Mouse (Mus musculus): ENCODE data around the gene Nr5a2.

Nr5a2 gene

GRCm38 (mm10) chr1:136960428-136961012 lies at the start of gene Nr5a2:
TSS of gene Nr5a2 (minus strand) at chr1:136960448.
- DNase-seq (ENCODE audit: low spot score in 2 of 2): no peak

DNA sequence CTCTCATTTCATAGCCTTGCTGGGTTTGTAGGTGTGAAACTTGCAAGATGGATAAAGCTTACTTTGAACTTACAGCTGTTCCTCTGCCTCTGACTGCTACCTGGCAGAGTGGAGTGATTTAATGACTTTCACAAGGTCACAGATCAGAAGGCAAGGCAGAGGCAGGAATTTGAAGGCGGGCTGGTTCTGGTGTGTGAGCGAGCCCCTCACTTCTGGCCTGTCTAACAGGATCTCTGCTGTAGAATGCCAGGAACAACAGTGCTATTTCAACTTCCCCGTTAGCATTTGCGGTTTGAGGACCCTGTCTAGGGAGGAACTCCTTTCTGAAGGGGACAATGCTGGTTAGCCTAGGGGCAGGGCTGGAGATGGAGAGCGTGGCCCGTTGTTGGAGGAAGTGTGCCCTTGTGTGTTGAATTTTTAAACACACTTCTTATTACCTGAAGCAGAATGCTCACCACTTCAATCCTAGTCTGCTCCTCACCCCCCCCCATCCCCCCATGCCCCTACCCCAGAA lies 48.5 kb upstream of the Nr5a2 start:
- no peak for DNase-seq (ENCODE audit: low spot score in 2 of 2)

GRCm38 (mm10) chr1:137003816-137004215 lies 43.6 kb upstream of the Nr5a2 start:
- DNase-seq (ENCODE audit: low spot score in 2 of 2): no peak

GRCm38 (mm10) chr1:137003144-137003543 lies 42.9 kb upstream of the Nr5a2 start:
- no peak for DNase-seq (ENCODE audit: low spot score in 2 of 2)

- no peak for DNase-seq (ENCODE audit: low spot score in 2 of 2)
Observed at GRCm38 (mm10) chr1:136991762-136992352, 31.6 kb upstream of the Nr5a2 start.

GRCm38 (mm10) chr1:136980253-136980893 lies 20.1 kb upstream of the Nr5a2 start:
- DNase-seq (ENCODE audit: low spot score in 2 of 2): no peak

GRCm38 (mm10) chr1:136977867-136978266 lies 17.6 kb upstream of the Nr5a2 start:
- DNase-seq (ENCODE audit: low spot score in 2 of 2): no peak

DNA sequence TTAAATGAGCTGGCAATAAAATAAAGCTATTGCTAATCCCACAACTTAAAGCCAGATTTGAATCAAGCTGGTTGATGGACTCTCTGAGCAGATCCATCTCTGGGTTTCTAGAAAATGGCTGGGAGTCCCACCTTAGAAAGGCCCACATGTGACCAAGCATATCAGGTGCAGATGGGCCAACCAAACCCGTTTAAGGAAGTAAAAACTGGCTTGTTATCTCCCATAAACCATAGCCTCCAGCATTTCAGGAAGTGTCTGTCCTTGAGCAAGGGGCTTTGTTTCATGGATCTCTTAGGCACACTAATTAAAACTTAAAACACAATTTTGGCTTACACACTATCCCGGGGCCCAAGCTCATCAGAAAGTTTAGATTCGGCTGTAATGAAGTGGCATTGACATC lies 13.8 kb upstream of the Nr5a2 start:
- no peak for DNase-seq (ENCODE audit: low spot score in 2 of 2)

DNA sequence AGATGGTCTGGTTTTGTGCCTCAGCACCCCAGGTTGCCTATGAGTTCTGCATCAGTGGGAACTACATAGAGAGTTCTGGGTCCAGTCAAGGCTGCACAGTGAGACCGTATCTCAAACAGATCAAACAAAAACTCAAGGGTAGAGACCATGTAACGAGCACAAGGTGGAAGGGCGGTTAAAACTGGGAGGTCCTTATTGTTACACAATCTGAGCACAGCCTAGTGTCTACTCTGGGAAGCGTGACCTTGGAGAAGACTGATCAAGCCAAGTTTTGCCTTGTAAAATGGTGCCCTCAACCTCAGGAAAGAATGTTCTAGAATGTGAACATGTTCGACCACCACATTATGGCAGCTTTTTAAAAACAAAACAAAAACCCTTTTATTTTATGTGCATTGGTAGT lies 12.8 kb upstream of the Nr5a2 start:
- no peak for DNase-seq (ENCODE audit: low spot score in 2 of 2)

DNA sequence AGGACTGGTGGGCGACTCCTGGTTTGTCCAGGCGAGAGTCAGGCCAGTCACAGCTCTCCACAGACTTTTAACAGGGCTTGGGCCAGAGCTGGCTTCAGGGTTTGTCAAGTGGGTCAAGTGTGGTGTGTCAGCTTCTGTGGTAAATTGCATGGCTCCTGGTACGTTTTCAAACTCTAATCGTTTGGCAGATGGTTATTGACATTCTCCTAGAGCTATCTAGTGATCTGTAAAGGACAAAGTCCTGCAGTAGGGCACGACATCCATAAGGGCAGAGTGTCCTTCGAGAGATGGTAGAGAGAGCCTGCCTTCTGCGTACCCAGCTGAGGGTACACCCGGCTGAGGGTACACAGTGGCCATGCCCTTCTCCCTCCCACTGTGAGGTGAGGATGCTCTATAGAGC lies 10.7 kb upstream of the Nr5a2 start:
- DNase-seq (ENCODE audit: low spot score in 2 of 2): no peak

DNA sequence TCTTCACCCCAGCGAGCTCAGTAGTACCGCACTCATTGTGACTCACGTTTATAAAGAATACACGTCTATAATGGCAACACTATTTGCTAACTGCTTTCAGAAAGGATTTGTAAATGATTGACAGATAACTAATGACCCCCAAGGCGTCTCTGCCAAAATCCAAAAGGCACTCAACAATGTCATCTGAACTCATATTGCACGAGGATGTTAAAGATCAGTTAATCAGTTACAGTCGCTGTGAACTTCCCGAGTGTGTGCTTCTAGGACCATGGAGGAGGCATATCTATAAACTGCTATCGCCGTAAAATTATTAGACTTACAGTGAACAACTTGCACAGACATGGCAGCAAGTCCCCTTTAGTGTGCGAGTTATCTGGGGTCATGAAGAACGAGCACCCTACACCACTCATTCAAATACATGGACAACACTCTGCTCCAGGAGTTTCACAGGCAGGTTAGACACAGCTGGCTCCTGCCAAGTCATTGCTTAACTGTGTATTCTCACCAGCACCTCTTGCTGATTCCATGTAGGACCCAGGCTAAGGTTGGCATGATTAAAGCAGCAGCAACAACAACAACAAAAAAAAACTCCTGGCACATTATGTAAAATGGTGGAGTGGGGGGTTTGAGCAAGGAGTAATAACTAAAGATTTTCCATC lies 6.6 kb upstream of the Nr5a2 start:
- DNase-seq (ENCODE audit: low spot score in 2 of 2): no peak

DNA sequence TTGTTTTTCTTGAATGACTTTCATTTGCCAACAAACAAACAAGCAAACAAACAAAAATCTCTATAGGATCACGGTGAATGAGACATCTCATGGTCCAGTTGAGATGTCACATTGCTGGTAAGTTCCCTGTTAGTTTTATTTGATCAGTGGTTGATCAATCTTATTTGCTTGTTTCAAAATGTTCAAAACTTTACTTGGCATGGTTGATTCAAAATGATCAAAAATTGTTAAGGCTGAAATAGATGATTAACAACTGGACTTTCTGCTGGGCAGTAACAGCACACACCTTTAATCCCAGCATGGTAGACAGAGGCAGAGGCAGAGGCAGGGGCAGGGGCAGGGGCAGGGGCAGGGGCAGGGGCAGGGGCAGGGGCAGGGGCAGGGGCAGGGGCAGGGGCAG lies 757 bp downstream of the Nr5a2 start:
- no peak for DNase-seq (ENCODE audit: low spot score in 2 of 2)

GRCm38 (mm10) chr1:136958666-136959065 lies 1.6 kb downstream of the Nr5a2 start:
- DNase-seq (ENCODE audit: low spot score in 2 of 2): no peak

DNA sequence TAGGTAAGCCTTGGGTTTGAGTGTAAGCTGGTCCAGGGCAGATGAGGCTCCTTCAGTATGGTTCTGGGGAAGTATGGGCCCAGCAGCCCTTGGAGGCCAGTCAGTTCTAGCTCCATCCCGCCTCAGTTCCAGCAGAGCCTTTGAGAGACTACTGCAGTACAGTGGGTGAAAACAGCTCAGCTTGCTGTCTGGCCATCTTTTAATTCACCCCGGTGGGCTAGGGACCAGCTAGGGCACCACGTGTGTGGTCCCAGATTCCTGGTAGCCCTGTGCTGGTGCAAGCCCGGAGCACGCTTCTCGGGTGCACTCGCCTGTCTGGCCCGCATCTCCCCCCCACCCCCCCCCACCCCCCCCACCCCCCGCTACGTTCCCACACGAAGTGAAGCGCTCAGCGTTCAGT lies 2.1 kb downstream of the Nr5a2 start:
- no peak for DNase-seq (ENCODE audit: low spot score in 2 of 2)

- DNase-seq (ENCODE audit: low spot score in 2 of 2): no peak
Observed at GRCm38 (mm10) chr1:136957696-136958095, 2.6 kb downstream of the Nr5a2 start.

DNA sequence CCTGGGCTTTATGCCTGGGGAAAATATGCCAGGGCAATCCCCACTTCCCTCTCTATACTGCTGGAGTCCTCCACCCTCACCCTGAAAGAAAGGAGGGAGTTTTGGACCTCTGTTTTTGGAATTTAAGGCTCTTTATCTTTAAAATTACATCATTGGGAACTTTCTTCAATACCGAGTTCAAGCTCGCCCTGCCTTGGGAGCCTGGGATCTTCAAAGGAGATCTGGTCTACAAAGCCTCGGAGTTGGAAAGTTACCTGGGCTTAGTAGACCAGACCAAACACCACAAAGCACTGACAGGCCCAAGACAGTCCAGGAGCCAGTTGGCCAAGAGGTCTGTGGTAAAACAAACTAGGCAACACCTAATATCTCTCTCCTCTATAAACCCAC lies 6.1 kb downstream of the Nr5a2 start:
- DNase-seq (ENCODE audit: low spot score in 2 of 2): no peak

DNA sequence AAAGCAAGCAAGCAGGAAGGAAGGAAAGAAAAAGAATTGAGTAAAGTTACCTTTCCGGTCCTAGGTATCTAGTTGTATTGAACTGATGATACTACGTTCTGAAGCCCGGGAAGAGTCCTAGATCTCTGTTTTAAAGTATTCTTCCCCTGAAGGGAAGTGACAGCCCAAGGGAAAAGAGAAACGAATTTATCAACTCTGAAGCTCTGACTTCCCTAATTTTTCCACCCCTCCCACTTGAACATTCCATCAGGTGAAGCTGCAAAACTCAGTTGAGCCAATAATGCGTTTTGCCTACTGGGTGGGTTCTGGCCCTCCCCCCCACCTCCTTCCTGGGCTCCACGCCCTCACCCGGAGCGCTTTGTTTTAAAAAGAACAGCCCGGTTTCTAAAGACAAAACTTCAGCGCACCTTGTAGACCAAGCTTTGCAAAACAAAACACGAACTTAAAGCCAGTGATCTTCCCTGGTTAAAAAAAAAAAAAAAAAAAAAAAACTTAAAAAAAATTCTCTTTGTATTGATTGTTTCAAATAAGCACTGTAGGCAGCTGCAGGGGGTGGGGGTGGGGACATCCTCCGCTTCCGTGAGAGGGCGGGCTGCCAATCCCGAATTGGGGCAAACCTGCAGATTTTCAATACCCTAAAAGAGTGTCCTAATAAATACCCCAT lies 6.7 kb downstream of the Nr5a2 start:
- DNase-seq (ENCODE audit: low spot score in 2 of 2): no peak

- no peak for DNase-seq (ENCODE audit: low spot score in 2 of 2)
Observed at GRCm38 (mm10) chr1:136952609-136953311, 7.5 kb downstream of the Nr5a2 start.

DNA sequence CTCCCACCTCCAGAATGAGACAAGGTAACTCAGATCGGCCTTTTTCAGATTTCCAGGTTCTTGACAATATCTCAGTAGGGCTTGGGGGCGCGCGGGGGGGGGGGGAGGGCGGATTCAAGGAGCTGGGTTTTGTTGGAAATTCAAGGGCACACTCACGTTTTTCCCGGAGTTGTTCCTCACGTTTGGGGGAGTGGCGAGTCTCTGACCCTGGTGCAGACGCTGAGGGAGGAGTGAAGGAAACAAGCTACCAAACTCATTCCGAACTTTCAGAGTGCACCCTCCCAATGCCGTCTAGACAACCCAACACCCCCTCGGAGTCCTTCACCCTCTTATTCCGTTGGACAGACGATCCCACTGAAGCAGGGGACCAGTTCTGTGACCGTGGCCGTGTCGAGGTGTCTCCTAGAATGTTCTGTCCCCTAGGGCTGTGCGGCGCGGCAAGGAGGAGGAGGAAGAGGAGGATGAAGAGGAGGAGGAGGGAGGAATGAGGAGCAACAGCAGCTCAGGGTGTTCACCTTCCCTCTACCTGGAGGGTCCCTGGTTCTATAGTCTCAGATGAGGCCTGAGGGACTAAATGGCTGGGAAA lies 8.2 kb downstream of the Nr5a2 start:
- no peak for DNase-seq (ENCODE audit: low spot score in 2 of 2)

- DNase-seq (ENCODE audit: low spot score in 2 of 2): no peak
Observed at GRCm38 (mm10) chr1:136951155-136951650, 9.0 kb downstream of the Nr5a2 start.

GRCm38 (mm10) chr1:136949323-136949741 lies 10.9 kb downstream of the Nr5a2 start:
- DNase-seq (ENCODE audit: low spot score in 2 of 2): no peak
